Mouse (Mus musculus) heart, postnatal 25 days (tissue): ENCODE results near the gene Cd160. TPM values are rescaled to one million over a fixed set of nuclear protein-coding genes. Genes with fewer than 3 reads are reported as not detected.

Source experiments
- DNase-seq: peaks from one replicate; pipeline ENCODE4 v3.0.0; 2022; ENCODE audit warnings: low spot score
- intact Hi-C: fragments of 180-260 bp; cut with DNase I; formaldehyde crosslinking; loops from one replicate; pipeline ENCODE4 v1.15.1; 2025
- total RNA-seq, 2 experiments: library from RNA; stranded (reverse); gene quantifications; 2 replicates each; pipeline ENCODE4 v1.2.3; 2021

The Cd160 gene
- total RNA-seq, 2 experiments from 2014 or later, result not detected

GRCm38 (mm10) chr3:96832930-96833329 is 3.8 kb upstream of the Cd160 start:
- intact Hi-C loops, result no loop called here
- DNase-seq, result no peak

- DNase-seq, result no peak
- intact Hi-C loops, result no loop called here
These were observed 705 bp upstream of the Cd160 start for GRCm38 (mm10) chr3:96829856-96830255.

DNA sequence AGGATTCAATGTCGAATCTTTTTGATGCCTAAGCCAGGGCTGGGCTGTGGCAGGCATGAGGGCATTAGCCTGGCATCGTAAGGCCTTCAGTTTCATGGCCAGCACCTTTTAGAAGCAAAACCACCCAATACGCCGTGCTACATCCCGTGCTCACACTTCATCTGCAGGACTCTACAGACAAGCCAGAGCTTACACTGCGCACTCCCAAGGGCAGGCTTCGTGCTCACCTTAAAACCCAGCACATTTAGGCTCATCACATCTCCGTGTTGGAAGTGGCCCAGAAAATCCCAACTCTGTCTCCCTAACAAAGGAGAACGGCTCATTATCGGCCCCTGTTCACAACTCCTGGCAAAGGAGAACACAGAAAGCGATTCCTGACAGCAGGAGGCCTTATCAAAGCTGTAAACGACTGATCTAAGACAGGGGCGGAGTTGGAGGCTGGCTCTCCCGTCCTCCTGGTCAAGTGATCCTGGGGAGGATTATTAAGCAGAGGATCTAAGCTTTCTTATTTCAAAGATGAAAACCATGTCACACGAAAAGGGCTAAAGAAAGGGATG is 765 bp downstream of the Cd160 start:
- intact Hi-C loops, result no loop called here
- no peak for DNase-seq

DNA sequence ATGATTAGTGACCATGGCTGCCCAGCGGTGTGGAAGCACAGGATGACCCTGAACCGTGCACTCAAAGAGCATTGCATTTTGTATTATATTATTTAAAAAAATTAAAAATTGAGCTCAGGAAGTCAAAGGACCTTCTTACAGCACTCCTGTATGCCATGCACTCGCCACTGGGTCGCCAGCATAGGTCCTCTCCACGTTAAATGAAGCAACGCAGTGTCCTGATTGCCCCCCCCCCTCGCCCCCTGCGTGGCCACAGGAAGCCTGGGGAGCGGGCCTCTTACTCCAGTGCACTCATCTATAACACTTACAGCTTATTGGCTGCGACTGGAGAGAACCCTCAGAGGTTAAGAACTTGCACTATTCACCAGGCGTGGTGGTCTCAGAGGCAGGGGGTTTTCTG is 3.9 kb downstream of the Cd160 start:
- no peak for DNase-seq
- intact Hi-C loops, result no loop called here

- DNase-seq, result no peak
- intact Hi-C loops, result no loop called here
These were observed 4.5 kb downstream of the Cd160 start for GRCm38 (mm10) chr3:96824614-96825013.

- DNase-seq, result no peak
- intact Hi-C loops, result no loop called here
These were observed 5.5 kb downstream of the Cd160 start for GRCm38 (mm10) chr3:96823701-96824100.

DNA sequence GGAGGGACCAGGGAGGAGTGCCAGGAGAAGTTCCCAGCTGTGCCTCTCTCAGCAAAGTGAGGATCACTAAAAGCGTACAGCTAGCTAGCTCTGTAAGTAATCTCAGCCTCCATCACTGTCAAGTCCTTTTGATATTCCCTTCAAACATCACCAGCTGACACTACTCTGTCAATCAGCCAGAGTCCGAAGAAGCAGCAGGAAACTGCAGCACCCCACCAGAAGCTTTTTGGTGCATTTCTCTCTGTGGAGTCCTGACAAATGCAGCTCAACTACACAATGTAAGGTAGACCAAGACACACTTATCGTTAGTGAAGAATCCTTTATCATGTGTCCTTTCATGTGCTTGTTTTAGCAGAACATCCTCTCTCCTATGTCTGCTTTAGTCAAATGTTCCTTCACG is 7.6 kb downstream of the Cd160 start:
- no peak for DNase-seq

DNA sequence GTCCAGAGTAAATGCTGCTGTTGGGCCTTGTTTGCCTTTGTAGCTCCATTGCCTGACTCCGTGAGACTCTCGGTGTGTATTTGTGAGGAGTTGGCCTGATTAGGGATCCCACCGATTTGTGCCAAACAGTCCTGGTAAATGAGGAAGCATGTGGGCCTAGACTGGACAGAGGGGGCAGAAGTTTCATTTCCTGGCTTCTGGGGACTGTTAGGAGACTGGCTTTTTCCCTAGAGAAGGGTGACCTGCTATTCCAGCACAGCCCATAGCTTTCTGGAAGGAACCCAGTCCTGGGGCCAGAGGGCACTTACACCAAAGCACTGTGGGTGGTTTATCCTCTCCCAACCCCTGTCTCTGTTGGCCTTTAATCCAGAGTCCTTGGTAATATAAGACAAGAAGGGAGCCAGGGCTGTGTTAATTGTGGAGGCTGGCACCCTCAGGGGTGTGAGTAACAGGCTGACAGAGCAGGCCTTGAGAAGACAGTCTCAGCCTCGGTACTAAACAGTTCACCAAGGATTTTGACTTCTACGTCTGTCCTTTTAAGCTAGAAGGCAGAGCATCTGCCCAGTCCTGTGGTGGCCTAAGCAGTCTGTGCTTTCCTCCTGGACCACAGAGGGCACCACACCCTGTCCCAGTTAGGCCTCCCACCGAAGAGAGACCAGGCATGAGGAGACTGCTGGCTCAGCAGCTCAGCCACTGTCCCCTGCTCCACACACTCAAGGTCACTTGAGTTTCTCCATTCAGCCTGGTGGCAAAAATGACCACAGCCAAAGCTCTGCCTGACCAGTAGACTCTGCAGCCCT is 8.8 kb downstream of the Cd160 start:
- no peak for DNase-seq
- intact Hi-C loops, result no loop called here

More for the DNA sequence above, 7.6 kb downstream of the Cd160 start:
- intact Hi-C loops, result no loop called here

- no peak for DNase-seq
- intact Hi-C loops, result loop anchor here (5.0 kb wide), 1 partner anchor 77 kb away; no protein-coding TSS in a partner anchor
These were observed 14.8 kb downstream of the Cd160 start for GRCm38 (mm10) chr3:96814342-96814741.

GRCm38 (mm10) chr3:96813591-96814244 is 15.4 kb downstream of the Cd160 start:
- DNase-seq, result no peak
- intact Hi-C loops, result loop anchor here (5.0 kb wide), 1 partner anchor 76 kb away; no protein-coding TSS in a partner anchor

GRCm38 (mm10) chr3:96813106-96813505 is 16.0 kb downstream of the Cd160 start:
- intact Hi-C loops, result loop anchor here (5.0 kb wide), 1 partner anchor 76 kb away; no protein-coding TSS in a partner anchor
- no peak for DNase-seq

DNA sequence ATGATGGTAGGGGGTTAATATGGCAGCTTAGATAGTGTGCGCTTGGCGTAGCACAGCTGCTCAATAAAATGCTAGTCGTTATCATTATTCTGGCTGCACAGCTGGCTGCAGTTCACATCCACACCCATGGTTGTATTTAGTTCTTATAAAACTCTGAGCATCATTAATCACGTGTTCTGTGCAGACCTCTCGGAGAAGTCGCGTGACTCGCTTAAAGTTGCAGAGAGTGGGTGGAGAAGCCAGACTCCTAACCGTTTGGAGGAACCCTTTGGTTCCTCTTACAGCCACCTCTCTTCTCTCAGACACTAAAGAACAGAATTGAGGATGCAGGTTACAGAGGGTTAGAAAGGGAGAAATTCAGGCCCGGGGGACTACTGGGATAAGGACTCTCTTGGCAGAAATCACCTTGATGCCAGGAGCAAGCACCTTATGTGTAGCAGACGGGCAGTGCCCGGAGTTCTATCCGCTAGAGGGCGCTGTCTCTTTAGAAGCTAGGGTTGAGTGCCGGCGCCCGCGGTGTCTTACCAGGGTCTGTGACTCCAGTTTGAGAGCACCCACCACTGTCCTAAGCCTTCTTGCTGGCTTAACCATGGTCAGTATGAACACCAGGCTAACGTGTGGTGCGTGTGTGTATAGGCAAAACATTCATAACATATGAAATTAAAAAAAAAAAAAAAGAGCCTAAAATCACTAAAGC is 16.6 kb downstream of the Cd160 start:
- peak; percentile 24 for DNase-seq
- intact Hi-C loops, result loop anchor here (5.0 kb wide), 1 partner anchor 75 kb away; no protein-coding TSS in a partner anchor

- no peak for DNase-seq
- intact Hi-C loops, result loop anchor here (5.0 kb wide), 1 partner anchor 74 kb away; no protein-coding TSS in a partner anchor
These were observed 17.9 kb downstream of the Cd160 start for GRCm38 (mm10) chr3:96811232-96811631.

DNA sequence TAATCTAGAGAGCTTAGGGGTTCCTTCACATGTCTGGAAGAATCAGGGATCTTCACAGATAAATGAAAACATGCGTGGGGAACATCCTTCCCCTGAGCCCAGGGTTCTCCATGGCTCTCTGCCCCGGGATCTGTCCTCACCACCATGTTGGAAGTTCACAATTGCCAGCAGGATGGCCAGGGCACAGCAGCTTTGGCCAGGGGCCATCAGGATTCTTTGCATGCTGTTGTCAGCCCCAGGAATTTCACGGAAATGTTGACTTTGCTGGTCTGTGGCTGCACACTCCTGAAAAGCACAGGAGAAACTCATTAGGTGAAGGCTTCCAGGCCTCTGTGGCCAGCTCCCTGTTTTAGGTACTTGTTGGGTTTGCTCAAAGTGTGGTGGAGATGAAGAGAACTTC is 20.5 kb downstream of the Cd160 start:
- DNase-seq, result no peak
- intact Hi-C loops, result no loop called here

GRCm38 (mm10) chr3:96808136-96808535 is 21.0 kb downstream of the Cd160 start:
- intact Hi-C loops, result no loop called here
- no peak for DNase-seq

- intact Hi-C loops, result no loop called here
- no peak for DNase-seq
These were observed 26.9 kb downstream of the Cd160 start for GRCm38 (mm10) chr3:96802214-96802613.

GRCm38 (mm10) chr3:96800254-96800653 is 28.9 kb downstream of the Cd160 start:
- DNase-seq, result no peak
- intact Hi-C loops, result no loop called here

DNA sequence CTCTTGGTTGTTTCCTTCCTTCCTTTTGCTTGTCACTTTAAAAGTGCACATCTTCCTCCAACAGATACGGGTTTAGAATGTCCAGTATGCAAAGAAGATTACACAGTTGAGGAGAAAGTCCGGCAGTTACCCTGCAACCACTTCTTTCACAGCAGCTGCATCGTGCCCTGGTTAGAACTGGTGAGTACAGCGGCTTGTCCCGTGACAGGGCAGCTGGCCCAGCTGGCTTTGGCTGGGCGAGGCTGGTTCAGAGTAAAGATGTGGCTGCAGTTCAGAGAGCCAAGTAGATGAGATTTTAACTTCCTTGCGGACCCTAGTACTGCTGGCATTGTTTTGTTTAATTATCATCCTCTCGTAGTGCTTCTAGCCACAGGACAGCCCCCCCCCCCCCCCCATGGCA is 40.6 kb downstream of the Cd160 start:
- intact Hi-C loops, result no loop called here
- DNase-seq, result no peak

- no peak for DNase-seq
- intact Hi-C loops, result no loop called here
These were observed 41.4 kb downstream of the Cd160 start for GRCm38 (mm10) chr3:96787784-96788183.

DNA sequence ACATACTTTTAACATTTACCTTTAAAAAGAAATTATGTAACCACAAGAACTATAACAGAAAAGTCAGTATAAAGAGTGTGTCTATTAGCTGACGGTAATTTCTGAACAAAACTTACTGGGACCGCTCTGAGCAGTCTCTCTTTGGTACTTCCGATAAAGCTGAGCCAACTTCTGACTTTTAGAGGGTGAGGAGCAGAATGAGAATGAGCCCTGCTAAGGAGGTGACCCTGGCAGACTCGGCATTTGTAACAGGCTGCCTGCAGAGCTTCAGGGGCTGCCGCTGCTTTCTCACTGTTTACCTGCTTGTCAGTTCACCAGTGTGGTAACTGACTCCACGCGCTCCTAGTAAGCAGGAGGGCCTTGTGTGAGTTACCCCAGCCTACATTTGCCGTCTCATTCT is 46.9 kb downstream of the Cd160 start:
- no peak for DNase-seq
- intact Hi-C loops, result loop anchor here (5.0 kb wide), 1 partner anchor 55 kb away; the partner anchor contains the start of genes Polr3c and Rnf115
